25 mouse cellular contexts compared by ENCODE assay signal in genomic region chr1:18903696-18904095, GRCm38 (mm10).
DNase-seq lines count a peak whose midpoint lies in the region; ATAC-seq lines count a peak whose summit lies in the region.
"Had no signal": no experiment of that assay in that cellular context is flagged by ENCODE, and none has a peak within 500 bp of the region (broad histone marks: within the 10 kb centered on the region; RNA-seq: fewer than 3 reads in every experiment).

No protein-coding gene starts in this region.

- no peak overlapping the region for H3K27ac ChIP-seq in midbrain, embryonic 15.5 days
- H3K27ac ChIP-seq: embryonic facial prominence, embryonic 15.5 days; forebrain, embryonic 10.5 days; gastrocnemius, adult 2 months; heart, embryonic 10.5 days; hindbrain, embryonic 13.5 days had no signal

- no peaks in the 10 kb centered on the region for H3K36me3 ChIP-seq in midbrain, embryonic 15.5 days (replicated peaks)
- H3K36me3 ChIP-seq: embryonic facial prominence, embryonic 15.5 days; forebrain, embryonic 10.5 days; heart, embryonic 10.5 days; hindbrain, embryonic 13.5 days had no signal

- ATAC-seq in monocyte, adult 5-6 weeks (replicated peaks; ENCODE audit: insufficient number of reproducible peaks, low FRiP score, low TSS enrichment, poor library complexity, severe bottlenecking) = no peak
- ATAC-seq in midbrain, embryonic 15.5 days (replicated peaks) = no peak
- ATAC-seq: forebrain, embryonic 14.5 days; Patski had no signal

- H3K4me3 ChIP-seq in midbrain, embryonic 15.5 days = no peak overlapping the region
- H3K4me3 ChIP-seq: embryonic facial prominence, embryonic 15.5 days; erythroblast, embryonic 14.5 days; forebrain, embryonic 10.5 days; gastrocnemius, adult 2 months; heart, embryonic 10.5 days; hindbrain, embryonic 13.5 days had no signal

- 72% methylated on average over 4 of the region's 4 CpGs for WGBS in midbrain, embryonic 15.5 days

- intact Hi-C loops in left cerebral cortex, postnatal 4 days (cut with DNase I) = no loop called here

- no peak overlapping the region for H3K9ac ChIP-seq in midbrain, embryonic 15.5 days
- H3K9ac ChIP-seq: embryonic facial prominence, embryonic 15.5 days; hindbrain, embryonic 13.5 days had no signal

- no peaks in the 10 kb centered on the region for H3K9me3 ChIP-seq in midbrain, embryonic 15.5 days
- H3K9me3 ChIP-seq: embryonic facial prominence, embryonic 15.5 days; forebrain, embryonic 10.5 days; heart, embryonic 10.5 days; hindbrain, embryonic 13.5 days had no signal

- no peaks in the 10 kb centered on the region for H3K27me3 ChIP-seq in midbrain, embryonic 15.5 days (replicated peaks)
- H3K27me3 ChIP-seq: CH12.LX; embryonic facial prominence, embryonic 15.5 days; hindbrain, embryonic 13.5 days; Patski had no signal

- H3K4me2 ChIP-seq in midbrain, embryonic 15.5 days = no peak overlapping the region
- H3K4me2 ChIP-seq: embryonic facial prominence, embryonic 15.5 days; hindbrain, embryonic 13.5 days had no signal

- DNase-seq in left cerebral cortex, postnatal 4 days = peak; percentile 31
- no peak for DNase-seq in left cerebral cortex, adult 11 months (ENCODE audit: low spot score)
- DNase-seq in cerebellum, adult 11-12 months = peak; percentile 83
- DNase-seq in cerebellum, adult 9-10 months = peak; percentile 89
- DNase-seq in cerebellum, postnatal 25 days = peak; percentile 65 to 76
- no peak for DNase-seq in heart, adult 9 months (ENCODE audit: low spot score in 2 of 2)
- DNase-seq: adrenal gland, adult 2 months; adrenal gland, postnatal 25 days; embryo, embryonic 11 days; gastrocnemius, adult 2 months; gastrocnemius, postnatal 36 days; heart, adult 11 months; heart, postnatal 10 days; kidney, adult 11 months; kidney, adult 9 months had no signal

- H3K4me1 ChIP-seq in midbrain, embryonic 15.5 days = no peaks in the 10 kb centered on the region
- H3K4me1 ChIP-seq: embryonic facial prominence, embryonic 15.5 days; forebrain, embryonic 10.5 days; heart, embryonic 10.5 days; hindbrain, embryonic 13.5 days had no signal

Comparison
In these comparisons a context has a peak if more than half of its experiments do, and no peak if none do; other contexts are left out.
1. DNase-seq: peak in left cerebral cortex, postnatal 4 days (single experiment), cerebellum, adult 11-12 months (single experiment), cerebellum, adult 9-10 months (single experiment) and cerebellum, postnatal 25 days (2 of 2); none in left cerebral cortex, adult 11 months (single experiment) and heart, adult 9 months (0 of 2).